Mouse (Mus musculus) E14TG2a.4 (cell line): ENCODE measurements around the gene Zfp583.

ENCODE experiments used
- CTCF ChIP-seq: conservative IDR thresholded peaks from 2 replicates; pipeline ENCODE4 v1.5.1; 2014; ENCODE audit warnings: low read length
- POU5F1 ChIP-seq: IDR thresholded peaks from 2 replicates; pipeline ENCODE4 v1.6.1; 2014; ENCODE audit warnings: low read length, borderline replicate concordance

GRCm38 (mm10) chr7:6344124-6344523 lies 13.0 kb upstream of the Zfp583 start:
- TF ChIP-seq POU5F1 (no peak), CTCF (no peak)
